Mouse (Mus musculus): Measurements from ENCODE around the gene Wwc1.
A peak's percentile ranks its signal among the peaks of the same experiment; 100 is the strongest.

Wwc1 gene

GRCm38 (mm10) chr11:35980411-35980917 is at the start of gene Wwc1:
Wwc1 (minus strand) TSS chr11:35980527.
- DNase-seq (ENCODE audit: low spot score in 2 of 2) = no peak

- DNase-seq (ENCODE audit: low spot score in 2 of 2) = no peak
Observed at GRCm38 (mm10) chr11:36020009-36020408, 39.7 kb upstream of the Wwc1 start.

GRCm38 (mm10) chr11:36013179-36013578 is 32.9 kb upstream of the Wwc1 start:
- no peak for DNase-seq (ENCODE audit: low spot score in 2 of 2)

GRCm38 (mm10) chr11:36009281-36010208 is 29.2 kb upstream of the Wwc1 start:
- no peak for DNase-seq (ENCODE audit: low spot score in 2 of 2)

GRCm38 (mm10) chr11:36002900-36003299 is 22.6 kb upstream of the Wwc1 start:
- no peak for DNase-seq (ENCODE audit: low spot score in 2 of 2)

- DNase-seq (ENCODE audit: low spot score in 2 of 2) = peak; percentile 39 to 49
Observed at GRCm38 (mm10) chr11:36001282-36001970, 21.1 kb upstream of the Wwc1 start.

- DNase-seq (ENCODE audit: low spot score in 2 of 2) = no peak
Observed at GRCm38 (mm10) chr11:36000585-36001281, 20.4 kb upstream of the Wwc1 start.

GRCm38 (mm10) chr11:36000038-36000437 is 19.7 kb upstream of the Wwc1 start:
- DNase-seq (ENCODE audit: low spot score in 2 of 2) = no peak

GRCm38 (mm10) chr11:35998048-35998447 is 17.7 kb upstream of the Wwc1 start:
- DNase-seq (ENCODE audit: low spot score in 2 of 2) = no peak

GRCm38 (mm10) chr11:35995310-35995709 is 15.0 kb upstream of the Wwc1 start:
- no peak for DNase-seq (ENCODE audit: low spot score in 2 of 2)

- DNase-seq (ENCODE audit: low spot score in 2 of 2) = no peak
Observed at GRCm38 (mm10) chr11:35991846-35992245, 11.5 kb upstream of the Wwc1 start.

GRCm38 (mm10) chr11:35989967-35990366 is 9.6 kb upstream of the Wwc1 start:
- no peak for DNase-seq (ENCODE audit: low spot score in 2 of 2)

GRCm38 (mm10) chr11:35985841-35986393 is 5.6 kb upstream of the Wwc1 start:
- DNase-seq (ENCODE audit: low spot score in 2 of 2) = peak in 1 of 2 experiments; percentile 3

GRCm38 (mm10) chr11:35982734-35983133 is 2.4 kb upstream of the Wwc1 start:
- no peak for DNase-seq (ENCODE audit: low spot score in 2 of 2)

- DNase-seq (ENCODE audit: low spot score in 2 of 2) = no peak
Observed at GRCm38 (mm10) chr11:35979733-35980410, 455 bp downstream of the Wwc1 start.

- DNase-seq (ENCODE audit: low spot score in 2 of 2) = no peak
Observed at GRCm38 (mm10) chr11:35979266-35979732, 1.0 kb downstream of the Wwc1 start.

- no peak for DNase-seq (ENCODE audit: low spot score in 2 of 2)
Observed at GRCm38 (mm10) chr11:35977796-35978195, 2.5 kb downstream of the Wwc1 start.

- DNase-seq (ENCODE audit: low spot score in 2 of 2) = no peak
Observed at GRCm38 (mm10) chr11:35977096-35977495, 3.2 kb downstream of the Wwc1 start.

- no peak for DNase-seq (ENCODE audit: low spot score in 2 of 2)
Observed at GRCm38 (mm10) chr11:35976482-35976881, 3.8 kb downstream of the Wwc1 start.

GRCm38 (mm10) chr11:35974632-35975450 is 5.5 kb downstream of the Wwc1 start:
- no peak for DNase-seq (ENCODE audit: low spot score in 2 of 2)

All from natural killer cell, adult 2 months (primary cell).